Mouse (Mus musculus) liver, embryonic 11.5 days (tissue): ENCODE results near the gene Pdap1. TPM values are rescaled to one million over a fixed set of nuclear protein-coding genes. Genes with fewer than 3 reads are reported as not detected.
A peak's percentile ranks its signal among the peaks of the same experiment; 100 is the strongest.

Experiments used
- ATAC-seq: fragments of 200-750 bp; cut with Nextera tagmentation; replicated peaks from 2 replicates; pipeline ENCODE4 v1.8.0; 2017; ENCODE audit warnings: moderate number of reproducible peaks, mild to moderate bottlenecking, moderate TSS enrichment, moderate library complexity; ENCODE audit not compliant: low FRiP score
- DNase-seq: peaks from one replicate; pipeline ENCODE4 v3.0.0-alpha.2; 2017; ENCODE audit warnings: low spot score
- H3K27ac ChIP-seq: fragments of 300-500 bp; sonication (generic); 2 replicates; pipeline ENCODE4 v1.5.1; 2014; ENCODE audit warnings: mild to moderate bottlenecking, low read depth, low read length, control low read depth
- H3K27me3 ChIP-seq: fragments of 300-500 bp; sonication (generic); replicated peaks from 2 replicates; pipeline ENCODE4 v1.6.1; 2014; ENCODE audit warnings: low read length, mixed read lengths; ENCODE audit not compliant: control insufficient read depth, insufficient read depth
- H3K36me3 ChIP-seq: fragments of 300-500 bp; sonication (generic); 2 replicates; pipeline ENCODE4 v1.6.1; 2014; ENCODE audit warnings: mild to moderate bottlenecking, low read length, moderate library complexity, mixed read lengths; ENCODE audit not compliant: control insufficient read depth, insufficient read depth
- H3K4me1 ChIP-seq: fragments of 300-500 bp; sonication (generic); replicated peaks from 2 replicates; pipeline ENCODE4 v1.6.1; 2014; ENCODE audit warnings: low read length, mixed read lengths; ENCODE audit not compliant: control insufficient read depth, insufficient read depth
- H3K4me2 ChIP-seq: fragments of 300-500 bp; sonication (generic); 2 replicates; pipeline ENCODE4 v1.6.1; 2014; ENCODE audit warnings: mild to moderate bottlenecking, control low read depth, moderate library complexity
- H3K4me3 ChIP-seq: fragments of 300-500 bp; sonication (generic); 2 replicates; pipeline ENCODE4 v1.5.1; 2014; ENCODE audit warnings: low read depth, low read length, control low read depth
- H3K9ac ChIP-seq: fragments of 300-500 bp; sonication (generic); 2 replicates; pipeline ENCODE4 v1.6.1; 2014; ENCODE audit warnings: low read depth, low read length, control low read depth
- H3K9me3 ChIP-seq: fragments of 300-500 bp; sonication (generic); 2 replicates; pipeline ENCODE4 v1.6.1; 2016; ENCODE audit warnings: low read length, inconsistent platforms, mixed read lengths; ENCODE audit not compliant: control insufficient read depth
- WGBS: fragments of 180-500 bp; shearing (Covaris S2); extraction: QIAGEN DNeasy Blood & Tissue Kit; methylation state at CpG from one replicate; pipeline ENCODE4 v1.1.7; 2014; 5-methylcytosine and 5-hydroxymethylcytosine counted together
- polyA plus RNA-seq: library from polyadenylated mRNA; unstranded; fragments of >200 nt; fragmentation: Nextera tagmentation; extraction: Ambion mirVana; gene quantifications from 2 replicates; pipeline ENCODE4 v1.2.1, GENCODE M21; 2014

Pdap1 gene
- polyA plus RNA-seq, 1 experiment from 2014 or later: 122 TPM

DNA sequence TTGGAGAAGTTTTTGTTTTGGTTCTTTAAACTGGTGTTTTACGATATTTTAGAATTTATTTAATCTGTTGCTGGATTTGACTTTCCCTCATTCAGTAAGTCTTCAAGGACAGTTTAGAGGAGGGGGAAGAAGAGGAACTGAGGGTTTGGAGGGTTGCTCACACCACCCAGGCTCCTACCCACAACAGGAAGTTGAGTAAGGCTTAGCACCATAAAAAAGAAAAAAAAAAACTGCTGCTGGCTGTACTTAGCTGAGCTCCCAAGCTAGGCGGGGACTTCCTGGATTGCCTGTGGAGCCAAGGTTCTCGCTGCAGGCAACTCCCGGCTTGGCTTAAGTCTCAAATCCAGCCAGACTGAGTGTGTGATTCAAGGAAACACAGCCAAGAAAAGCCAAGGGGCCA is 23.7 kb downstream of the Pdap1 start:
- H3K9ac ChIP-seq: peak overlapping the region; percentile 14; the same call in 1 of the 2 replicates
- H3K4me3 ChIP-seq: peak overlapping the region; percentile 12; the same call in 1 of the 2 replicates
- peaks cover 5% of the 10 kb centered on the region; the same call in 1 of the 2 replicates for H3K36me3 ChIP-seq
- H3K27me3 ChIP-seq: no peaks in the 10 kb centered on the region
- 28% methylated on average over 4 of the region's 4 CpGs for WGBS
- H3K9me3 ChIP-seq: no peaks in the 10 kb centered on the region
- DNase-seq (no peak), ATAC-seq (no peak)
- H3K27ac ChIP-seq: peak overlapping the region; percentile 68
- peaks cover 16% of the 10 kb centered on the region for H3K4me1 ChIP-seq
- H3K4me2 ChIP-seq: peak overlapping the region; percentile 95

- ATAC-seq (no peak), DNase-seq (no peak)
- H3K4me2 ChIP-seq: peak overlapping the region; percentile 95
- peaks cover 14% of the 10 kb centered on the region for H3K4me1 ChIP-seq
- peaks cover 5% of the 10 kb centered on the region; the same call in 1 of the 2 replicates for H3K36me3 ChIP-seq
- H3K9me3 ChIP-seq: no peaks in the 10 kb centered on the region
- no peaks in the 10 kb centered on the region for H3K27me3 ChIP-seq
- H3K9ac ChIP-seq: no peak overlapping the region
- H3K27ac ChIP-seq: peak overlapping the region; percentile 68
- peak overlapping the region; percentile 27 for H3K4me3 ChIP-seq
- 85% methylated on average over 5 of the region's 5 CpGs for WGBS
Measured at GRCm38 (mm10) chr5:145115736-145116135, 24.3 kb downstream of the Pdap1 start.

- peak; percentile 27 for ATAC-seq
Measured at GRCm38 (mm10) chr5:145114606-145115473, 25.2 kb downstream of the Pdap1 start.

DNA sequence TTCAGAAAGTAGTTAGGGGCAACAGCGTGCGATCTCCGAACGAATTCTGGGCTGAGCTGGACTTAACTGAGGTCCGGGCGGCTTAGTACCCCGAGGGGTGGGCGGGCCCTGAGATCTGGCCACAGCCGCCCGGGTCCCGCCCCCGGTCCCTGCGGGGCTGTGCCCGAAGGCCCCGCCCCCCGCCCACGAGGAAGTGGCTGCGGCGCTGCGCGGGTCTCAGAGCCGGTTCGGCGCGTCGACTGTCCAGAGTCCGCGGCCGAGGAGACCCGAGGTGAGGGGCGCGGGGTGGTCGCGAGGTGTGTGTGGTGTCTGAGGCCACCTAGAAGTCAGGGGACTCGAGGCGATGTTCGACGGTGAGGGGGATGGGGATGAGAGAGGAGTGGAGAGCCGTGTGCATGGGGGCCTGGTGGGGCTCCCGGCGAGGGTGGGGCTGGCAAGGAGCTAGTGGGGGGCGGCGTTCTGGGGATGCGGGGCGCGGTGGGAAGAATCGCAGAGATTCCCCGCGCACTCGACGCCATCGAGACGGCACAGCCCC is 25.9 kb downstream of the Pdap1 start, which contains the start of gene Arpc1b:
Arpc1b (plus strand) TSS at position 145 of the 535 bp plus-strand sequence.
- H3K36me3 ChIP-seq: peaks cover 12% of the 10 kb centered on the region
- peak within 1 kb of the TSS; percentile 95 for H3K4me2 ChIP-seq
- peak within 1 kb of the TSS; percentile 78 for H3K9ac ChIP-seq
- peak within 1 kb of the TSS; percentile 45; the same call in 1 of the 2 replicates for H3K27ac ChIP-seq
- no peaks in the 10 kb centered on the region for H3K9me3 ChIP-seq
- H3K4me3 ChIP-seq: peak within 1 kb of the TSS; percentile 81
- peak; percentile 74 for DNase-seq
- ATAC-seq: peak; percentile 77
- under 1% methylated on average over 52 of the region's 53 CpGs for WGBS
- no peaks in the 10 kb centered on the region for H3K27me3 ChIP-seq
- peaks cover 14% of the 10 kb centered on the region for H3K4me1 ChIP-seq

More at GRCm38 (mm10) chr5:145114606-145115473, 25.2 kb downstream of the Pdap1 start:
- peak overlapping the region; percentile 78 for H3K9ac ChIP-seq
- no peaks in the 10 kb centered on the region for H3K27me3 ChIP-seq
- peaks cover 14% of the 10 kb centered on the region for H3K4me1 ChIP-seq
- DNase-seq: peak; percentile 74
- H3K36me3 ChIP-seq: peaks cover 9% of the 10 kb centered on the region
- peak overlapping the region; percentile 95 for H3K4me2 ChIP-seq
- no peaks in the 10 kb centered on the region for H3K9me3 ChIP-seq
- WGBS: 11% methylated on average over 40 of the region's 40 CpGs
- H3K27ac ChIP-seq: peak overlapping the region; percentile 45; the same call in 1 of the 2 replicates
- H3K4me3 ChIP-seq: peak overlapping the region; percentile 81

- peaks cover 14% of the 10 kb centered on the region for H3K4me1 ChIP-seq
- 46% methylated on average over 2 of the region's 2 CpGs for WGBS
- H3K4me3 ChIP-seq: peak overlapping the region; percentile 81
- no peaks in the 10 kb centered on the region for H3K27me3 ChIP-seq
- no peak overlapping the region; the same call in 1 of the 2 replicates for H3K9ac ChIP-seq
- H3K27ac ChIP-seq: no peak overlapping the region
- peak overlapping the region; percentile 95 for H3K4me2 ChIP-seq
- ATAC-seq (no peak), DNase-seq (no peak)
- H3K9me3 ChIP-seq: no peaks in the 10 kb centered on the region
- H3K36me3 ChIP-seq: peaks cover 9% of the 10 kb centered on the region
Measured at GRCm38 (mm10) chr5:145113416-145113815, 26.6 kb downstream of the Pdap1 start.

DNA sequence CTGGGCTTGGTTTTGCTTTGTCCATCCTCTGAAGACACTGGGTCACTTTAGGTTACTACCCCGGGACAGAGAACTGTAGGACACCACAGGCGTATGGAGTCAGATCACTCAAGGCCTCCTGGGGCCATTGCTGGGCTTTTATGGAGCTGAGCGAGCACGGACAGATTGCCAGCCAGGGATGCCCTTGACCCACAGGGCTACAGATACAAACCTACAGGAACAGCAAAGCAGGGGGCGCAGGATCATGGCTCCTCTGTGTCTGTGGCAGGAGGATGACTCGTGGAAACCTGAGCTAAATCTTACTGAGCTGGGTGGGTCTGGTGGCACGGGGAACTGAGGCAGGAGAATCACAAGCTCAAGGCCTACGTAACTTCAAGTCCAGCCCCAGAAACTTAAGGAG is 27.5 kb downstream of the Pdap1 start:
- Histone ChIP-seq H3K9me3 (no peaks in the 10 kb centered on the region), H3K9ac (no peak overlapping the region), H3K4me3 (no peak overlapping the region), H3K36me3 (peaks cover 16% of the 10 kb centered on the region), H3K4me1 (peaks cover 14% of the 10 kb centered on the region), H3K27me3 (no peaks in the 10 kb centered on the region), H3K4me2 (no peak overlapping the region), H3K27ac (no peak overlapping the region)
- WGBS: 74% methylated on average over 8 of the region's 8 CpGs
- DNase-seq (no peak), ATAC-seq (no peak)

DNA sequence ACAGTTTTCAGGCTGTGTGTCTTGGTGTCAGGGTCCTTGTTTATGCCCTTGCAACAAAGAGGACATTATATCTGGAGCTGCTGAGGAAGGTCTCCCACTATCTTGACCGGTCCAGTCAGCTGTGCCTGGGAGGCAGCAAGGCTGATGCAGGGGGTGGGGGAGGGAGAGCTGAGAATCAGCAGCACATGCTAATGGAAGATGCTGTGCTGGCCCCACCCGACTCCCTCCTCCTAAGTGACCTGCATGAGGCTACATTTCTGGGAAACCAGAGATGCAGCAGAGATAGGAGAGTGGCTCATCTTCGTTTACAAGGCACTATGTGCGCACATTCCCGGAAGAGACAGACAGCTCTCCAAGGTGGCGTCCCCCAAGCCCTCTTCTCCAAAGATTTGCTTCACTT is 29.6 kb downstream of the Pdap1 start:
- Histone ChIP-seq H3K36me3 (peaks cover 29% of the 10 kb centered on the region), H3K27me3 (no peaks in the 10 kb centered on the region), H3K4me2 (no peak overlapping the region), H3K9me3 (no peaks in the 10 kb centered on the region), H3K9ac (no peak overlapping the region), H3K27ac (no peak overlapping the region), H3K4me1 (peaks cover 8% of the 10 kb centered on the region), H3K4me3 (no peak overlapping the region)
- DNase-seq: no peak
- no peak for ATAC-seq
- WGBS: 78% methylated on average over 6 of the region's 6 CpGs

DNA sequence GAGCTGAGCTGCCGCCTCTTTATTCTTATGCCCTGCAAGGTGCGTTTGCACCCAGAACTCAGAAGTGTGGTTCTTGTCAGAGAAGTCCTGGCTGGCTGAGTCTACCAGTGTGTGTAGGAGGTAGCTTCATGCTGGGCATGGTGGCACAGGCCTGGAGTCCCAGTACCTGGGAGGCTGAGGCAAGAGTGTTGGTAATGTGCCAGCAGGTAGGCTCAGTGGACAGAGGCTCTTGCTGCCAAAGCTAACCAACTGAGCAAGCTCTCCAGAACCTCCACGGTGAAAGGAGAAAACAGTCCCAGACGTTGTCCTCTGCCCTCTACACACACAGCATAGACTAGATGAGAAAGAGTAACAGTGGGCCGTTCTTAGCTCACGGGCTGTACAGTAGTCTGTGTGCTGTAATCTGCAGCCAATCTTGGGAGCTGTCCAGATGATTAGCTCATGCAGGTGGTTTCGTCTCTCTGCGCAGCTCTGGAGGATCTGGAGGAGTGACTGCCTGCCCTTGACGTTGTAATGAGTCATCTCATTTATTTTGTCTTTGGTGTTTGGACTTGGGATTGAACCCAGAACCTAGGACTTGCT is 34.3 kb downstream of the Pdap1 start:
- ATAC-seq (no peak), DNase-seq (no peak)
- Histone ChIP-seq H3K27me3 (no peaks in the 10 kb centered on the region), H3K9me3 (no peaks in the 10 kb centered on the region), H3K4me3 (no peak overlapping the region), H3K4me1 (no peaks in the 10 kb centered on the region), H3K4me2 (no peak overlapping the region), H3K36me3 (peaks cover 63% of the 10 kb centered on the region), H3K27ac (no peak overlapping the region), H3K9ac (no peak overlapping the region)
- WGBS: 94% methylated on average over 9 of the region's 9 CpGs
